Mouse (Mus musculus): ENCODE measurements at regions not wholly inside any gene's neighbourhood (a gene's known extent, or its start where the extent isn't known, plus 50 kb on each side); places are given as distances from the start of the nearest gene placed in this dataset.
A peak's percentile ranks its signal among the peaks of the same experiment; 100 is the strongest.

- DNase-seq: no peak
- intact Hi-C loops (cut with DNase I): no loop called here
Measured at GRCm38 (mm10) chr17:4390577-4390976, 603.6 kb upstream of the Arid1b start.

DNA sequence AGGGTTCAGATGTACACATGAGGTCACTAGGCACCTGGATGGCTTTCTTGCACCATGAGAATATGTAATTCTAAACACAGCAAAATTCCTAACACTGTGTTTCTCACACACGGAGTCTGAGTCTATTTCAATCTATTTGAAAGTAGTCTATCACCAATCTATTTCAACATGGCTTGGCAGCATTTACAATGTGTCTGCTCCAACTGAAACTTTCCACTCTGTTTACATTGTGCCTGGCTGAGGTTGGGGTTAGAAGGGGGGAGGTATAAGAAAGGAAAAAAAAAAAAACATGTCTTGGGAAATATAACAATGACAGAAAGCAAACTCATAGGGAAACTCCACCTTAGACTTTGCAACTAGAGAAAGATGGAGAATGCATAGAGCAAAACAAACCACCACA, 602.9 kb upstream of the Arid1b start:
- intact Hi-C loops (cut with DNase I): no loop called here
- DNase-seq: no peak

DNA sequence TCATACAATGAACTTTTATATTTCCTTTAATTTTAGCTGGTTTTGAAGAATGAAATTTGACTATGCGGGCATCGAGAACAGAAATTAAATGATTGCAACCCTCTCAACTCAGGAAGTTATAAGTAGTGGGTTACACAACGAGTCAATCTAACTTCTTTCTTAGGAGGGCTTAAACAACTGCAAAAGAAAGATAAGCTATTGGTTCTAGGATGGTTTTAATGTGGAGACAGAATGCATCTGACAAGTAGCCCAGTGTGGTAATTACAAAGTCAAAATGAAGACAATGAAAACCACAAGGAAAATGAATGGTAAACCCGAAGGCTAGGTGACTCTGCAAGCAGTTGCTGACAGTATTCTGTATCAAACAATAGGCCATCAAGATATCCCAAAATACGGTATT, 598.0 kb upstream of the Arid1b start:
- no peak for DNase-seq
- intact Hi-C loops (cut with DNase I): no loop called here

DNA sequence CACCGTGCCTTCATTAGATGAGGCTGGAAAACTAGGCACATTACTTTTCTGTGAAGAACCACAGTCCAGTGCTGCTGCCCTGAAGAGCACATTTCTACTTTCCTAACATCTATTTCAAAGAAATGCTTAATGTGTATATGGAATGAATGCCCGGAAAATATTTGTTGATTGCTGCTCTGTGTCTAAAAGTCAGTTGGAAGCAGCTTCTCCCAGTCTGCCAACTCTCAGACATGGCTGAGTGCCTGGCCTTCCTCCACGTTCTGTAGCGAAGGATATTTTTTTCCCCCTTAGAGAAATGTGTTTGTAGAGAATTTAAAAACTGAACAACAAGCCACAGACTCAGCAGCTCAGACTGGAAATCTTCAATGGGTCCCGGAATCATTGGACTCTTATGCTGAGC, 576.4 kb upstream of the Arid1b start:
- intact Hi-C loops (cut with DNase I): no loop called here
- peak; percentile 20 to 25 for DNase-seq

GRCm38 (mm10) chr17:4424451-4425168, 569.5 kb upstream of the Arid1b start:
- intact Hi-C loops (cut with DNase I): no loop called here
- peak; percentile 12 to 14 for DNase-seq

GRCm38 (mm10) chr17:4425342-4425741, 568.8 kb upstream of the Arid1b start:
- no peak for DNase-seq

GRCm38 (mm10) chr17:4429036-4429435, 565.1 kb upstream of the Arid1b start:
- DNase-seq: no peak
- intact Hi-C loops (cut with DNase I): no loop called here

More at GRCm38 (mm10) chr17:4425342-4425741, 568.8 kb upstream of the Arid1b start:
- intact Hi-C loops (cut with DNase I): no loop called here

DNA sequence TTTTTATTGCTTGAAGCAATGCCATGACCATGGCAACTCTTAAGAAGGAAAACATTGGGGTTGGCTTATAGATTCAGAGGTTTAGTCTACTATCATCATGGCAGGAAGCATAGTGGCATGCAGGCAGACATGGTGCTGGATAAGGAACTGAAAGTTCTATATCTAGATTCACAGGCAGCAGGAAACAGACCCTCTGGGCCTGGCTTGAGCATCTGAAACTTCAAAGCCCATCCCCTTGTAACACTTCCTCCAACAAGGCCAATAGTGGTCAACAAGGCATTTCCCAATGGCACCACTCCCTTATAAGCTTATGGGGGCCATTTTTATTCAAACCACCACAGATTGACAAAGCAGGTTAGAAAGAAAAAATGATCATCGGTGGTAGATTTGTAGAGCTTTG, 548.5 kb upstream of the Arid1b start:
- intact Hi-C loops (cut with DNase I): no loop called here
- DNase-seq: no peak

- intact Hi-C loops (cut with DNase I): no loop called here
Measured at GRCm38 (mm10) chr17:4457491-4457890, 536.6 kb upstream of the Arid1b start.

GRCm38 (mm10) chr17:4461541-4461940, 532.6 kb upstream of the Arid1b start:
- intact Hi-C loops (cut with DNase I): no loop called here
- DNase-seq: no peak

More at GRCm38 (mm10) chr17:4457491-4457890, 536.6 kb upstream of the Arid1b start:
- DNase-seq: peak; percentile 27 to 45

GRCm38 (mm10) chr17:4464286-4464880, 529.7 kb upstream of the Arid1b start:
- DNase-seq: peak; percentile 8 to 9
- intact Hi-C loops (cut with DNase I): no loop called here

GRCm38 (mm10) chr17:4465741-4466140, 528.4 kb upstream of the Arid1b start:
- intact Hi-C loops (cut with DNase I): no loop called here
- no peak for DNase-seq

GRCm38 (mm10) chr17:4472412-4472811, 521.7 kb upstream of the Arid1b start:
- intact Hi-C loops (cut with DNase I): no loop called here

DNA sequence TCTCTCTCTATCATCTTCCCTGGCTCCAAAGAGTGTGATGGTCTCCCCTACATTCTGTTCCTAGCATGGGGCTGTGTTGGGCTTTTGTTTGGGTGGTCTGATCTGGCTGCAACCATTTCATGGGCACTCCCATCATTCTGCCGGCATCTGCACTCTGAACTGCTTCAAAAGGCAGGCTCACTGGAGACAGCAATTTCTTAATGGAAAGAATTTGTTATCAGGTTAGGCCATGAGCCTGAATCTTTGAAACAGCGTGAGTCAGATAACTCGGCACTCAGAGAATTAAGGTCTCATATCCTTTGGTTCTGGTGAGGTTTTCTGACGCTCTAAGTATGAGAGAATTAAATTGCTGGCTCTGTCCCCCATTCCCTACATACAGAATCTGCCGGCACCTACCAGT, 519.8 kb upstream of the Arid1b start:
- DNase-seq: no peak
- intact Hi-C loops (cut with DNase I): no loop called here

More at GRCm38 (mm10) chr17:4472412-4472811, 521.7 kb upstream of the Arid1b start:
- DNase-seq: no peak

DNA sequence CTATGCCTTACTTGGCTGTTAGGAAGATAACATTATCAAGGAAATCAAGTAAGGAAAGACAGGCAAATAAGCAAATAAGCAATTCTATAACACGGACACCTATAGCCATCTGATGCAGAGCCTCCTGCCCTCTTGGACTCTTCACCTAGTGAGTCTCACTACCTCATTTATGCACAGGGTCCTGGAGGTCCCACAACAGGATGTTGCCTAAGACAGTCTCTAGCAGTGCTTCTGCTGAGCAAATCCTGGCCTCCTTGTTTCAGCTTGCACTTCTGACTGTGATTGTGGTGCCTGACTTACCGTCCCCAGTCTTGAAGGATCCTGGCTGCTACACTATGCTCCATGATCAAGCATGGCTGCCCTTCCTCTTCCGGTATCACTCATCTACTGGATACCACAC, 518.5 kb upstream of the Arid1b start:
- intact Hi-C loops (cut with DNase I): no loop called here
- DNase-seq: no peak

DNA sequence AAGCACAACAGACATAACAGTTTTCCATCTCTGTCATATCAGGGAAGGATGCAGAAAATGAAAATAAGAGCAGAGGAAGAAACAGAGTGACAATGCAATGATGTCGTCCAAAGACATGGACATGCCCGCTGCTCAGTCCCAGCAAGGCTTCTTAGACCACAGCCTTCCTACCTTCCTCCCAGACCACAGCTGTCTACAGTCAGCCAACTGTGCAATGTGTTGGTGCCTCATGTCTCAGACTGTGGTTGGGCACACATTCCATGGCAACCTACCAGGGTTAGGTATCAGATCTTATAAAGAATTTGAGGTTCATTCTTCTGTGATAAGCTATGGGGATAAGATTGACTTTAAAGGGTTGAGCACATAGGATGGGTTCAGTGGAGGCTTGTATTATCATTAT, 499.7 kb upstream of the Arid1b start:
- intact Hi-C loops (cut with DNase I): no loop called here
- DNase-seq: no peak

DNA sequence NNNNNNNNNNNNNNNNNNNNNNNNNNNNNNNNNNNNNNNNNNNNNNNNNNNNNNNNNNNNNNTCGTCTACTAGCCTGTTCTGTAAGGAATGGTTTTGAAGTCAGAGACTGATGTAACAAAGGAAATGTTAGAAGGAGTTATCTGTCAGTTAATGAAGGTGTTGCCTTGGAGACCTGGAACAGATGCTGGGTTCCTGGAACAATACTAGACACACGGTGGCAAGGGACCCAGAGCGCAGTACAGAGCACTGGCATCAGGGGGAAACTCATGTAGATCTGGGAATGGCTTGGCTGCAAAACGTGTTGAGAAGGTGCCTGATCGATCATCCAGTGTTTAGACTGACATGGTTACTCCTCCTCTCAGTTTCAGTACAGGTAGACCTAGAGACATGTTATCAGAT, 493.6 kb upstream of the Arid1b start:
- DNase-seq: no peak
- intact Hi-C loops (cut with DNase I): no loop called here

DNA sequence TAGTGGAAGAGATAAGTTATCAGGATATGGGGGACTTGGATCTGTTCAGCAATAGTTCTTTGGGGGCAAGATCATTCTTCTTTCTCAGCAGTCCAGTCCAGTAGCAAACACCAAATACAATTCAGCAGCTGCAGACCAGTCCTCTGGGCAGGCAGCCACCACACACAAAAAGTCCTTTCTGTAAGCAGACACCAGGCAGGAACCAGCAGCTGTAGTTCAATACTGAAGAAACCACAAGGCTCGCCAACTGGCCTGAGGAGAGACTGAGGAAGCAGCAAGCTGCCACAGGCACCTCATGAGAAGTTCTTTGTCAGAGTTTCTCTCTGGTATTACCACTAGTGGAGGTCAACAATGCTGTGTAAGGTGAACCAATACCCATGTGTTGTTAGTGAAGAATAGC, 493.1 kb upstream of the Arid1b start:
- intact Hi-C loops (cut with DNase I): no loop called here
- peak in 1 of 2 experiments; percentile 17 for DNase-seq

GRCm38 (mm10) chr17:4504951-4505350, 489.2 kb upstream of the Arid1b start:
- intact Hi-C loops (cut with DNase I): no loop called here
- no peak for DNase-seq

- DNase-seq: peak; percentile 55 to 60
- intact Hi-C loops (cut with DNase I): no loop called here
Measured at GRCm38 (mm10) chr17:4509506-4509905, 484.6 kb upstream of the Arid1b start.

- intact Hi-C loops (cut with DNase I): no loop called here
- no peak for DNase-seq
Measured at GRCm38 (mm10) chr17:4516141-4516540, 478.0 kb upstream of the Arid1b start.

DNA sequence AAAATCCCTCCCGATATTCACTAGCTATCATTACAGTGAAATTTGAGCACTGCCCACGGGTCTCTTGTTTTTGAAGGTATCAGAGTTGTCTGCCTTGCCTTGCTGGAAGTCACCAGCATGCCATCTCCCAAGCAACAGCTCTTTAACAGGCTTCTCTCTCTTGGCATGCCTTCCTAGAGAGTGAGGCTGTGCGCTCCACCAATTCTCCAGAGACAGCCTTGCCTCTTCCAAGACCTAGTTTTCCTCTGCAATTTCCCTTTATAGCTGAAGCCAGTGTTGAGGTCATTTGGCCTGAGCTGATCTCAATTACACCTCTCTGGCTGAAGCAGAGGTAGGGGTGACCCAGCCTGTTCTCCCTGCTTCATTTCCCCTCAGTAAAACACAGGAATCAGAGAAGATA, 477.3 kb upstream of the Arid1b start:
- intact Hi-C loops (cut with DNase I): no loop called here
- peak; percentile 31 to 50 for DNase-seq

- intact Hi-C loops (cut with DNase I): no loop called here
- DNase-seq: no peak
Measured at GRCm38 (mm10) chr17:4521031-4521430, 473.1 kb upstream of the Arid1b start.
